Mouse (Mus musculus): ENCODE measurements around the gene Foxp1.
A peak's percentile ranks its signal among the peaks of the same experiment; 100 is the strongest.

Gene Foxp1

DNA sequence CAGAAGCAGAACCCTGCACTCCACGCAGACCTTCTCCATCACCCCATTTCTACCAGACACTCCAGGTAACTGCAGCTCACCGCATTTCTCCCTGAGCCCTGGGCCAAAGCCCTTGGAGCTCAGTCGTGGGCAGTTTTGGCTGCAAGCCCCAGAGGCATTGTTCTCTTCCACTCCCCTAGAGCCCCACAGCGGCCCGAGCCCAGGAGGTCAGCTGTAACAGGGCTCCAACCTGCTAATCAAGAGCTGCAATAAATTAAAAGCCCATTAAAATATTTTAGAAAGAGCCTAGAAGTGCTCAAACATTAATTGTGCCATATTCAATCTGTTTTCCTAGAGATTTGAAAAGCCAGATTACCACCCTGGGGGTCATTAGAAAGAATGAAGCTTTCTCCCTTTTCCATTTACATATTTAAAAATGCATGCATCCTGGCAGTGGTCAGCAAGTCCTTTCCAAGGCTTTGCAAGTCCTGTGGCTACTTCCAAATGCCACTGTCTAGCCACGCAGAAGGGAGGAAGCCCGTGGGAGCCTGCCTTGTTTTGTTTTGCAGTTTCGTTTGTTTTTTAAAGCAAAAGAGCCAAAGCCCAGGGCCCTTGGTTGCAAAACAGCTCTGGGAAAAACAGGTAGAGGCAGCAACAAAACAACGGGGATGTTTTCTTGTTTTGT is 83.2 kb downstream of the Foxp1 start:
- DNase-seq (ENCODE audit: low spot score): peak; percentile 25

- no peak for DNase-seq (ENCODE audit: low spot score)
Observed at GRCm38 (mm10) chr6:99436371-99436770, 86.2 kb downstream of the Foxp1 start.

DNA sequence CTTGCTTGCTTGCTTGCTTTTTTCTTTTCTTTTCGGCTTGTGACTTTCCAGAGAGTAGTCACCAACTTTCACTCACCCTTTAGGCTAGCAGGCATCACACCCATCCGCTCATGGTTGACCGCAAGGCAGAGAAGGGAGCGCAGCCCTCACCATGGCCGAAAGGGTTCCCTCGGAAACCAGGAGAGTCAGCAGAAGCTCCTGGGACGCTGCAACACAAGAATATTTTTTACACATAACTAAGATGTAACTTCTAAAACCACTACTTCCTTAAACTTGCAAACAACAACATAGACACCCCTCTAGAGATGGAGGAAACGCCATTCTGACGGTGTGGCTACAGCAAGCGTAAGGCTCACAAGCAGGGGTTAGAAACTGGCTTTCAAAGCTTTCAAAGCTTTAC is 87.4 kb downstream of the Foxp1 start:
- DNase-seq (ENCODE audit: low spot score): no peak

GRCm38 (mm10) chr6:99433006-99433405 is 89.5 kb downstream of the Foxp1 start:
- DNase-seq (ENCODE audit: low spot score): no peak

DNA sequence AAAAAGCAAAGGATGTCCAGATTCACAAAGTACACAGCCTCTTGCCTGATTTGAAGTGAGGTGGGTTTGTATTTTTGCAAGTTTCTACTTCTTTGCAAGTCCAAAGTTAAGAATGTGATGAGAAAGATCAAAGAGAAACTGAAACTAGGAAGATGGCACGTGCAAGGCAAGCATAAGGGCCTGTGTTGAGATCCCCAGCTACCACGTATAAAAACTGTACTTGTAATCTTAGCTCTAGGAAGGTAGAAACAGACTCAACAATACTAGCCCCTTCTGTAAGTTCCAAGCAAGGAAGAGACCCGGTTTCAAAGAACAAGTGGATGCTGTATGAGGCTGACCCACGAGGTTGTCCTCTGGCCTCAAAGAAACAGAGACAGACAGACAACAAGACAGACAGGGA is 90.6 kb downstream of the Foxp1 start:
- DNase-seq (ENCODE audit: low spot score): no peak

GRCm38 (mm10) chr6:99430560-99430959 is 92.0 kb downstream of the Foxp1 start:
- DNase-seq (ENCODE audit: low spot score): no peak

DNA sequence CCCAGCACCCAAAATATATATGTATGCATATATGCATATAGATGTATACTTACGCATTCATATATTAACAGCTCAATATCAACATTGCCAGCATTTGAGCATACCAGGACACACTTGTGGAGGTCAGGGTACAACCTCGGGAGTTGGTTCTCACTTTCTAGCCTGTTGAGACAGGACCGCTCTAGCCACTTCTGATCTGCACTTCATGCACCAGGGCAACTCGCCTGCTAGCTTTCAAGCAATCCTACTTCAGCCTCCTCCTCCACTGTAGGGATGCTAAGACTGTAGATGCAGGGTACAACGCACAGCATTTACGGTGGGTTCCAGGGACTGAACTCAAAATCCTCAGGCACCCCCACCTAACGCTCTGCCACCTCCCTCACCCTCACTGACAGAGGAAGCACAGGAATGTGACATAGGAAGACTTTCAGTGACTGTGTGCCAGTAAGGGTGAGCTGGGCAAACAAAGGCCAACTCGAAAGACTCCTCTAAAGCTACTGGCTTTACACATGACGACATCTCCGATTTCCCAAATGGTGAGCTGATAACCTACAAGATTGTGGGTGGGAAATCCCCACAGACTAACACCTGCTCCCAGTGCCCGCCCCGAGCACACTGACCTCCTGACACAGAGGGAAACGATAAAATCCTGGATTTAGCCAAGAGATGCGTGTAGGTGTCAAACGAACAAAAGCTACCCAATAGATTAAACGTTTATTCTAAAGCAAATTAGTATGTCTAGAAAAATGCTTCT is 93.0 kb downstream of the Foxp1 start:
- no peak for DNase-seq (ENCODE audit: low spot score)

DNA sequence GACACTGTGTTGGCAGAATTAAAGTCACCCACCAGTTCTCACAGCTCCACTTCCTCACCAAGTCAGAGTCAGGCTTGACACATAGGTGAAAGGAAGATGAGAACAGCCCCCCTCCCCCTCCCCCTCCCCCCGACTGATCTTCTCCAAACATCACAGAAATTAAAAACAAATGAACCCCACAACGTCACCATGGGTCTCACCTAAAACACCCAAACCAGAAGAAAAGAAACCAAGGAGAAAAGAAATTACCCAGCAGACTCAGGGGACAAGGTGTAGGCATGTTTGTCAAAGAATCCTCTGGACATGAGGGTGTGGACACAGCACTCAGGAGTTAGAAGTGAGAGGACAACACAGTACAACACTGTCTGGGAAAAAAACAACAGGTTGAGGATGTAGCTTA is 93.6 kb downstream of the Foxp1 start:
- no peak for DNase-seq (ENCODE audit: low spot score)

DNA sequence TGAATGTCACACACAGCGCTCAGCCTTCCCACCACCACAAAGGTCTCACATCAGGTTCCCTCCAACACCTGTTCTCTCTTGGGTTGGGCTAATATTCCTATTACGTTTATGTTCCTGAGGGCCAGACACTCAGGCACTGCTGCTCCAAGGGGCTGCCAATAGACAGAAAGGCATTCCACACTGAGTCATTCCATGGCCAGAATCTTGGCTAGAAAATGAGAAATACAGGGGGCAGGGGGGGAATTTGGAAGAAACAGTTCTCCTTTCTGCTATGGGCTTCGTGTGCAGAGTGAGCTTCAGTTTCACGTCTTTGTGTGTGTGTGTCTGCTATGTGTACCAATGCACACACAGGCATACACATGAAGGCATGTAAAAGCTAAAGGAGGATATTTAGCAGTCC is 95.2 kb downstream of the Foxp1 start:
- no peak for DNase-seq (ENCODE audit: low spot score)

GRCm38 (mm10) chr6:99425044-99425443 is 97.5 kb downstream of the Foxp1 start:
- DNase-seq (ENCODE audit: low spot score): no peak

- DNase-seq (ENCODE audit: low spot score): no peak
Observed at GRCm38 (mm10) chr6:99420666-99421065, 101.9 kb downstream of the Foxp1 start.

DNA sequence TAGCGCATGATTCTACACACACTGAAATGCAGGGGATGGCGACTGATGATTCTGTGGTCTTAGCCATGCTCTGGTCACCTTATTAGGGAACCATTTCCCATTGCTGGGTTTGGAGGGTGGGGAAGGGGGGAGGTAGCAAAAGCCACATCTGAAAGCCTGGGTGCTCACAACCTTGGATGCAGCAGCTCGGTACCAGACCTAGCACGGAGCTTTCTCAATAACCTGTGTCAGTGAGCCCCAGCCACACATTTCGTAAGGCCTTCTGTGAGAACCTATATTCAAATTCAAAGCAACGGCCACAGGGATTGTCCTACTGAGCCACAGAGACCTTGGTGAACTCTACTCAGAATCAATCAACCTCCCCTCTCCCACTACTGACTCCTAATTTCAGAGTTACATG is 109.9 kb downstream of the Foxp1 start:
- DNase-seq (ENCODE audit: low spot score): no peak

- DNase-seq (ENCODE audit: low spot score): no peak
Observed at GRCm38 (mm10) chr6:99409602-99410001, 112.9 kb downstream of the Foxp1 start.

DNA sequence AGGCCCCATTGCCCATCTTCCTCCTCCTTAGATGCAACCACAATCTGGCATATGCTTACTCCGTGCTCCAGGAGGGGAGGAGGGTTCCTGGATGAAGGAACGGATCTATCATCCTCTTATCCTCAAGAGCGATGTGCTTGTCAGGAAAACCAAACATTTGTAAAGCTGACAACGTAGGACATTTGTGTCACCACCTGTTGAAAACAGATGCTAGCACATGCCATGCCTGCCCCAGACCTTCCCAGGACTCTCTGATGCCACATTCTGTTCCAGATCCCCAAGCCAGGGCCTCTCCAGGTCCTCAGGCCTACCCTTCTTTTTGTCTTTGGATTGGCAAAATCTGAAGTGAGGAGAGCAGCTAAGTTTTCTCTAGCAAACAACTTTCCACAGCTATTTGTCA is 113.6 kb downstream of the Foxp1 start:
- DNase-seq (ENCODE audit: low spot score): no peak

DNA sequence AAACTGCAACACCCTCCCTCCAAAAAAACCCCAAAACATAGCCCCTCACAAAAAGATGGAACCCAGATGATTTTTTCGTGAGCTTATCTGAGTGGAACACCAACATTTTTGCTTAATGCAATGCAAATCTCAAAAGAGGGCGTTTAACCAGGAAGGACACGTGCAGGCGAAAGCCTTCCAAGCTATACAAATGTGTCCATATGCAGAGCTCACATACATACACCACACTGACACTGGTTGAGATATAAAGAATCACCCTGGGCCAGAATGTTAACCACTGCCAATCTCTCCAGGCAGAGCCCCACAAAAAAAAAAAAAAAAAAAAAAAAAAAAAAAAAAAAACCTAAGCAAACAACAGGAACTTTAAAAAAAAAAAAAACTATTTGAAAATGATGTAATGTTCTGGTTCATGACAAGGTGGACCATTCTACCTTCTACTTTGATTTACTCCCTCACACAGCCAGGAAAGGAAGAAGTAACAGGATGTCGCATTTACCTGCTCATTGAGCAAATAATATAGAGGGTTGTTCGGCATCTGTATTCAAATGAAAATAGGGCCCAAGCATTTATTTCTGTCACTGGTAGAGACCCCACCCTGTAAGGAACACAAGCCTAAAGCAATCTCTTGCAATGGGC is 118.6 kb downstream of the Foxp1 start:
- DNase-seq (ENCODE audit: low spot score): no peak

DNA sequence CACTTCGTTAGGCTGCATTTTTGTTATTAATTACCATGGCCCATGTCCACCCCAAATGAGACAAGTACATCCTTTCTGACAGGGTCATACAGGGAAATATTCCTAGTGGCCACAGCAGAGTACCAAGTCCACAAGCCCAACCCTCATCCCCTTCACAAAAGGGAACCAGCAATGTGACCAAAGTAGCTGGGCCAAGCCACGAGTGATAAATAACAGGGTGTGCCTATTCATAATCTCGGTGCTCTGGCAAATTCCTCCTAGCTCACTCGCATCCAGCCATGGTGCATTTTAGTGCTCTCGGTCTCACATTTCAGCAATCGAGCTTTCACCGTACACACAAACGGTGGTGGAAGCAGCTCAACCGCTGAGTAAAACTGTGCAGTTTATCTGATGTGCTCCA is 119.6 kb downstream of the Foxp1 start:
- DNase-seq (ENCODE audit: low spot score): no peak

GRCm38 (mm10) chr6:99402370-99402769 is 120.2 kb downstream of the Foxp1 start:
- no peak for DNase-seq (ENCODE audit: low spot score)

DNA sequence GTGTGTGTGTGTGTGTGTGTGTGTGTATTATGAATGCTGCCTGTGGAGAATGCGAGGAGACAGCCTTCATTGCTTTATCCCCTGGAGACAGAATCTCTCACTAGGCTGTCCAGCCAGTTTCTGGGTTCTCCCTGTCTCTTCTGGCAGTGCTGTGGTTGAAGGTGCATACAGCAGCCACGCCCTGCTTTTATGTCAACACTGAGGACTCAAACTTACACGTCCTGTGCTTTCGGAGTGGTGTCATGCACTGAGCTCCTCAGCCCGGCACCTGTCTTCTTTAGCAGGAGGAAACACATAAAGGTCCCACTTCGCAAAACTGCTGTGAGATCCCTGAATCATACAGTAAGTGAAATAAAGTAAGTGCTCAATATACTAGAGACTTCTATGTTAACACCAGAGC is 120.7 kb downstream of the Foxp1 start:
- DNase-seq (ENCODE audit: low spot score): no peak

DNA sequence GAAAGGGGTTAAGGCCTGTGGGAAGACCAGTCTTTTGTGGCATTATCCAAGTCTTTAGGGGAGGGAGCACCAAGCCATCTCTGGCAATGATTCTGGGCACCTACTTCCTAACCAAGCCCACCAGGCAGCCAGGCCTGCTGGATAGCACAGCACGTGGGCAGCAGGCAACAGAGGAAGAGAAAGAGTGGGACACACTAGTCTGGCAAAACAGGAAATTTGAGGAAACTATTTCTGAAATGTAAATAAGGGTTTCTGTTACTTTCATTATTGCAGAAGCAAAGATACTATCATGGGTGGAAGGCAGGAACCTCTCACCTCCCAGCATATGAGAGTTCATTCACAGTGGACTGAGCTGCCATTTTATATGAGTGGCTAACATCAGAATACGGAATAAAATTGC is 121.3 kb downstream of the Foxp1 start:
- DNase-seq (ENCODE audit: low spot score): no peak

DNA sequence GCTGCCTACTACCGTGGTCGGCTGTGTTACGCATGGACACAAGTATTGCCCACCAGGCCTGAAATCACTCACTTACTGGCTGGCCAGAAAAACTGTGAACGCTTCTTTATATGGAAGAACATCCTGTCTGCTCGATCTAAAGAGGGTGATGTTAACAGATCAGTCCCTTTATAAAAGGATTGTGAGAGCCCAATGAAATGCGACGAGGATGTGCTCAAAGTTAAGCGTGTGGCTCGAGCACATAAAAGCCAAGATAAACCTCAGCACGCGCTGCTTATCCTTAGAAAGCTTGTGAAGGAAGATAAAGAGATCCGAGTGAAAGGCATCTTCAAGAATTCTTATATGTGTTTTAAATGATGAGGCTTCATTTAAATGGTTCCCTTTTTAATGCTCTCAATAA is 126.8 kb downstream of the Foxp1 start:
- no peak for DNase-seq (ENCODE audit: low spot score)

DNA sequence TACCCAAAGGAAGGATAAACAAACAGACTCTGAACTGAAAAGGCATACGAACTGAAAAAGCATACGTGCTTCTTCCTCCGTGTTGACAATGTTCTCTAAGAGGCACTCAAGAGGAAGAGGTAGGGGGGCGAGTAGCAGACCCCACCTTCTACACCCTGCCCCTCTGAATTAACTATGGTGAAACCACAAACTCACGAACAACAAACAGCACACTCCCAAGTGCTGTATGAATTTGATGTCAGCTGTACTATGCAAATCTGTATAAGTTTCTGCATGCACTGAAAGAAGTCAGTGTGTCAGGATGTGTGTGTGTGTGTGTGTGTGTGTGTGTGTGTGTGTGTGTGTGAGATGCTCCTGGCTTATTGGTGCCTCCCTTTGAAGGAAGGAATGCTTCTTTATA is 127.7 kb downstream of the Foxp1 start:
- DNase-seq (ENCODE audit: low spot score): no peak

- no peak for DNase-seq (ENCODE audit: low spot score)
Observed at GRCm38 (mm10) chr6:99392484-99392883, 130.0 kb downstream of the Foxp1 start.

Data from layer of hippocampus, adult 11-12 months (tissue).